Mouse (Mus musculus): ENCODE data around the gene Tmem230. TPM values are rescaled to one million over a fixed set of nuclear protein-coding genes. Genes with fewer than 3 reads are reported as not detected.
A peak's percentile ranks its signal among the peaks of the same experiment; 100 is the strongest.

Gene Tmem230
- total and polyA plus RNA-seq, 3 experiments = 27.7 to 38.2 (median 34.7) TPM

- no peaks in the 10 kb centered on the region for H3K36me3 ChIP-seq (replicated peaks in 1 of 2; ENCODE audit: control insufficient read depth in 1 of 2, insufficient read depth in 1 of 2, low read length in 1 of 2)
- H3K9ac ChIP-seq (ENCODE audit: insufficient read depth, low read depth) = no peak overlapping the region
- H3K9me3 ChIP-seq (replicated peaks; ENCODE audit: low read length) = no peaks in the 10 kb centered on the region
- no peak overlapping the region for H3K27ac ChIP-seq (ENCODE audit: insufficient read depth, low read depth)
- in situ Hi-C loops (cut with MboI; ENCODE audit: low pct_ligation_motif_present, low pct_unique_long_range_greater_than_20kb, low sequenced_read_pairs) (no loop called here), dilution Hi-C loops (cut with MboI; ENCODE audit: extremely low pct_ligation_motif_present, extremely low pct_unique_long_range_greater_than_20kb, low sequenced_read_pairs) (no loop called here)
- peaks cover 2 to 3% of the 10 kb centered on the region in 2 experiments; a peak in 1 of 4 replicates for H3K4me1 ChIP-seq (ENCODE audit: control insufficient read depth in 1 of 2, insufficient read depth in 2 of 2)
- no peak for TF ChIP-seq BHLHE40 (IDR thresholded peaks at IDR 0.05; ENCODE audit: low read depth, low read length)
- TF ChIP-seq NELFE (IDR thresholded peaks at IDR 0.05; ENCODE audit: low read depth, low read length) = no peak
- TF ChIP-seq USF1 (IDR thresholded peaks at IDR 0.05; ENCODE audit: low read depth, low read length) = no peak
- no peak for TF ChIP-seq HCFC1 (IDR thresholded peaks at IDR 0.05; ENCODE audit: low read depth, low read length)
- TF ChIP-seq POLR2A (IDR thresholded peaks at IDR 0.05; ENCODE audit: low read depth, low read length) = no peak
- no peak for TF ChIP-seq ZKSCAN1 (IDR thresholded peaks at IDR 0.05; ENCODE audit: borderline replicate concordance, low read depth, low read length)
- no peak for TF ChIP-seq ETS1 (conservative IDR thresholded peaks at IDR 0.05; ENCODE audit: low read depth, low read length)
- no peak for TF ChIP-seq MEF2A (IDR thresholded peaks at IDR 0.05; ENCODE audit: borderline replicate concordance, low read depth, low read length)
- TF ChIP-seq NRF1 (IDR thresholded peaks at IDR 0.05; ENCODE audit: low read depth, low read length) = no peak
- no peak for TF ChIP-seq IRF4 (IDR thresholded peaks at IDR 0.05; ENCODE audit: low read depth, low read length)
- no peak for TF ChIP-seq GABPA (IDR thresholded peaks at IDR 0.05; ENCODE audit: insufficient replicate concordance, low read depth, low read length)
- no peak for TF ChIP-seq UBTF (IDR thresholded peaks at IDR 0.05; ENCODE audit: low read depth, low read length)
- no peak for TF ChIP-seq CHD2 (IDR thresholded peaks at IDR 0.05; ENCODE audit: low read length)
- TF ChIP-seq MXI1 (IDR thresholded peaks at IDR 0.05; ENCODE audit: low read depth, low read length) = no peak
- TF ChIP-seq RAD21 (IDR thresholded peaks at IDR 0.05; ENCODE audit: low read depth, low read length) = no peak
- no peak for TF ChIP-seq KAT2A (IDR thresholded peaks at IDR 0.05; ENCODE audit: insufficient replicate concordance, low read length)
- no peak for TF ChIP-seq EP300 (IDR thresholded peaks at IDR 0.05; ENCODE audit: low read length)
- TF ChIP-seq ZNF384 (IDR thresholded peaks at IDR 0.05; ENCODE audit: low read depth, low read length) = no peak
- no peak for TF ChIP-seq TBP (conservative IDR thresholded peaks at IDR 0.05; ENCODE audit: low read depth, low read length)
- no peak for TF ChIP-seq ZMIZ1 (IDR thresholded peaks at IDR 0.05; ENCODE audit: low read depth, low read length)
- no peaks in the 10 kb centered on the region for H3K79me2 ChIP-seq (replicated peaks; ENCODE audit: control insufficient read depth, extremely low read depth, insufficient read depth, poor library complexity, severe bottlenecking)
- no peak for DNase-seq (ENCODE audit: extremely low read depth)
- no peak overlapping the region for H3K4me3 ChIP-seq (replicated peaks in 1 of 3; ENCODE audit: low read depth in 2 of 3, low read length in 2 of 3, poor library complexity in 1 of 3)
- H3K27me3 ChIP-seq (replicated peaks) = no peaks in the 10 kb centered on the region
- no peak overlapping the region for H3K4me2 ChIP-seq (ENCODE audit: insufficient read depth, low read depth, poor library complexity, severe bottlenecking)
Observed at GRCm38 (mm10) chr2:132210806-132211312, 36.7 kb downstream of the Tmem230 start.

GRCm38 (mm10) chr2:132208246-132208881 is 39.2 kb downstream of the Tmem230 start:
- Histone ChIP-seq H3K36me3 (replicated peaks in 1 of 2; ENCODE audit: control insufficient read depth in 1 of 2, insufficient read depth in 1 of 2, low read length in 1 of 2) (no peaks in the 10 kb centered on the region), H3K79me2 (replicated peaks; ENCODE audit: control insufficient read depth, extremely low read depth, insufficient read depth, poor library complexity, severe bottlenecking) (no peaks in the 10 kb centered on the region), H3K9ac (ENCODE audit: insufficient read depth, low read depth) (no peak overlapping the region), H3K9me3 (replicated peaks; ENCODE audit: low read length) (no peaks in the 10 kb centered on the region), H3K27me3 (replicated peaks) (no peaks in the 10 kb centered on the region), H3K4me1 (ENCODE audit: control insufficient read depth in 1 of 2, insufficient read depth in 2 of 2) (peaks cover 2 to 3% of the 10 kb centered on the region in 2 experiments; a peak in 1 of 4 replicates), H3K4me3 (replicated peaks in 1 of 3; ENCODE audit: low read depth in 2 of 3, low read length in 2 of 3, poor library complexity in 1 of 3) (no peak overlapping the region), H3K27ac (ENCODE audit: insufficient read depth, low read depth) (no peak overlapping the region), H3K4me2 (ENCODE audit: insufficient read depth, low read depth, poor library complexity, severe bottlenecking) (no peak overlapping the region)
- TF ChIP-seq MAFK (IDR thresholded peaks at IDR 0.05; ENCODE audit: insufficient replicate concordance, low read length) (0 out of 2 replicates have a peak, but pooled peaks have one; percentile 16), GABPA (IDR thresholded peaks at IDR 0.05; ENCODE audit: insufficient replicate concordance, low read depth, low read length) (no peak), CHD1 (IDR thresholded peaks at IDR 0.05; ENCODE audit: low read depth, low read length) (no peak), ZMIZ1 (IDR thresholded peaks at IDR 0.05; ENCODE audit: low read depth, low read length) (no peak)
- dilution Hi-C loops (cut with MboI; ENCODE audit: extremely low pct_ligation_motif_present, extremely low pct_unique_long_range_greater_than_20kb, low sequenced_read_pairs) (no loop called here), in situ Hi-C loops (cut with MboI; ENCODE audit: low pct_ligation_motif_present, low pct_unique_long_range_greater_than_20kb, low sequenced_read_pairs) (no loop called here)
- no peak for DNase-seq (ENCODE audit: extremely low read depth)

All from CH12.LX (cell line).